Mouse (Mus musculus) lung, adult 2 months (tissue): ENCODE data around the gene Mfap1b. TPM values are rescaled to one million over a fixed set of nuclear protein-coding genes. Genes with fewer than 3 reads are reported as not detected.
A peak's percentile ranks its signal among the peaks of the same experiment; 100 is the strongest.
"Not testable (repeated sequence)": the region's sequence is repeated elsewhere in the genome, so short reads cannot be mapped to it uniquely, and the experiment has no call there.

Experiments used
- DNase-seq: peaks from one replicate; pipeline ENCODE4 v3.0.0; 2022
- H3K4me1 ChIP-seq: fragments of 200-500 bp; 2 replicates; pipeline ENCODE4 v1.6.1; 2011; ENCODE audit warnings: low read length; ENCODE audit not compliant: control insufficient read depth, insufficient read depth
- H3K4me3 ChIP-seq: fragments of 200-500 bp; replicated peaks from 2 replicates; pipeline ENCODE3; 2011; ENCODE audit warnings: low read depth, mild to moderate bottlenecking, control low read depth, low read length; ENCODE audit errors: extremely low read depth
- CTCF ChIP-seq: fragments of 200-500 bp; IDR thresholded peaks from 2 replicates; pipeline ENCODE4 v1.5.1; 2011; ENCODE audit warnings: mild to moderate bottlenecking, low read length, control low read depth; ENCODE audit not compliant: insufficient read depth
- POLR2A ChIP-seq: fragments of 200-500 bp; IDR thresholded peaks from 2 replicates; pipeline ENCODE4 v1.6.1; 2011; ENCODE audit warnings: low read depth, mild to moderate bottlenecking, control low read depth, low read length, borderline replicate concordance; ENCODE audit errors: extremely low read depth
- WGBS: fragments of 180-500 bp; shearing (Covaris S2); methylation state at CpG from one replicate; pipeline ENCODE4 v1.1.7; 2018; 5-methylcytosine and 5-hydroxymethylcytosine counted together
- polyA plus RNA-seq: library from polyadenylated mRNA; depleted of rRNA; stranded (reverse); fragments of >200 nt; gene quantifications from 2 replicates; pipeline ENCODE4 v1.2.3, GENCODE M21; 2012

Mfap1b gene
- polyA plus RNA-seq, 1 experiment, result 5.1 TPM

DNA sequence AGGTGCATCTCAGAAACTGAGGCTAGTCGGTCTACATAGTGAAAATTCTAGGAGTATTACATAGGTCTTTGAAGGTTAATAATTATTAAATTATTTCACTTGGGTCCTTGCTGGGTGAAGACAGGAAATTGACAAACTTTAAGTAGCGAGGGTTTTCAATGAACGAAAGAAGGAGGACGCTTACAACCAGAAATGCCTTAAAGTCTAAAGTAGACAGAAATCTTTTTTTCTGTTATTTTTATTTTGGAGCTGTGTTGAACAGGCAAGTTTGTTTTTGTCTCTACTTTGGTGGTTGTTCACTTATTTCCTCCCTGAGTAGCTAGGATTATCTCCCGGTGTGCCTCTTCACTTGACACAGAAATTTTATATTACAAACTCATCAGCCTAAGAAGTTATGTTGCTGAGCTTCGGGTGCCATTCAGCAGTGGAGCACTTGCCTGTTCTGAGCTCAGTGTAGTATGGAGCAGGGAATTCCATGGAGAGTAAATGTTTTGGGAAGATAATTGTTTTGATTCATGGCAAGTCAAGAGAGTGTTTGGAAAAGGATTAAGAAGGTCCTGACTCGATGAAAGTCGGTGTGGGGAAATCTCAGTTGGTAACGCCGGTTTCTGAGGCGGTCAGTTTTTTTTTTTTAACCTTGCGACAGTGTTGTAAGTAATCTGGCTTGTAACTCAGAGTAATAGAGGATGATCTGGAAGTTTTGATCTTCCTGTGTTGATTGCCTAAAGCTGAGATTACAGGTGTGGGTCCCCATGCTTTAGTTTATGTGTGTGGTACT is 33.5 kb upstream of the Mfap1b start:
- H3K4me1 ChIP-seq, result no peaks in the 10 kb centered on the region; the same call in none of the 2 replicates
- TF ChIP-seq POLR2A (no peak), CTCF (no peak)
- 2% methylated on average over 12 of the region's 12 CpGs for WGBS
- H3K4me3 ChIP-seq, result peak overlapping the region; percentile 37
- no peak for DNase-seq

DNA sequence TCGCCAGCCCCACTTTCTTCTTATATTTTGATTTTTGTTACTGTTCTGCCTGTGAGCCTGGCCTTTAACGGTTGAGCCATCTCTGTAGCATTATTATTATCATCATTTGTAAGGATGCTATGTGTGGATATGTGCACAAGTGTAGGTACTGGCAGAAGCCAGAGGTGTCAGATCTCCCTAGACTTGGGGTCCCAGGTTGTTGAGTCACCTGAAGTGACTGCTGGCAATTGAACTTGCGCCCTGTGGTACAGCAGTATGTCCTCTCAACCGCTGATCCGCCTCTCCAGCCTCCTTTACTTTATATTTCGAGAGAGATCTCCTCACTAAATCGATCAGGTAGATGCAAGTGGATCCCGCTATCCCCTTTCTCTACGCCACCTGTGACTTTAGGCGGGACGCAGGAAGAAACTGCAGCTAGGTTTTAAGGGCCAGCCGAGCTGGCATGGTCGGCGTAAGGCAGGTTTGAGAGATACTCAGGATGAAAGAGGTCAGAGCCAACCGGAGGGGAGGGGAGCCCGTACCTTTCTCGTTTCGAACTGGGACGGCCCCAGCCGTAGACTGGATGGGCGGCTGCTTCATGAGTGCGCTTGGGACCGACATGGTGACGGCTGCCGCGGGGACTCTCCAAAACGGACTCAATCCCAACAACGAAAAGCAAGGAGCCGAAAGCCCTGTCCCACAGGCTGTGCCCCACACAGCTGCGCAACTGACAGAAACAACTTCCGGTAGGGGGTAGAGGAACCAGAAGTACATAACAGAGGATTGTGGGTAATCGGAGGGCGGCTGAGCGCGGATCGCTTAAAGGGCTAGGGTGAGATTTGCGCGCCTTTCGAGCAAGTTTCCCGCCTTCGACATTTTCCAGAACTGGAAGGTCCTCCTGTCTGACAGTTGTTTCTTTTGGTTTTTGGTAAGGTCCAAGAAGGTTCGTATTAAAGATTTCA is 32.3 kb upstream of the Mfap1b start, which contains the start of the genes Mfap1a and Wdr76:
Mfap1a (minus strand) TSS at position 724 of the 941 bp plus-strand sequence.
Wdr76 (plus strand) TSS at position 782 of the 941 bp plus-strand sequence.
- TF ChIP-seq POLR2A, result peak; percentile 98
- peak within 1 kb of the TSS; percentile 68 for H3K4me3 ChIP-seq
- WGBS, result 3% methylated on average over 42 of the region's 42 CpGs
- DNase-seq, result peak; percentile 79
- H3K4me1 ChIP-seq, result not testable (repeated sequence)

DNA sequence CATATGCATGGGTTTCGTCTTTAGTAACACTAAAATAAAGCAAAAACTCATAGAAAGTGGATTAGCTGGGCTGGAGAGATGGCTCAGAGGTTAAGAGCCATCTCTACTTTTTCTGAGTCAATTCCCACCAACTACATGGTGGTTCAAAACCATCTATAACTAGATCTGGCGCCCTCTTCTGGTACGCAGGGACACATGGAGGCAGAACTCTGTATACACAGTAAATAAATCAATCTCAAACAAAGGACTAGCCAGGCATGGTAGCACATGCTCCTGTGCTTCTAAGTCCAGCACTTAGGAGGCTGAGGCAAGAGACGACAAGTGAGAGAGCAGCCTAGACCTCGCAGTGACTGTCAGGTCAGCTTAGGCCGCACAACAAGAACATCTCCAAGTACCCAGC is 27.7 kb upstream of the Mfap1b start:
- H3K4me3 ChIP-seq, H3K4me1 ChIP-seq, DNase-seq: not testable (repeated sequence)
- WGBS, result 85% methylated on average over 2 of the region's 6 CpGs

DNA sequence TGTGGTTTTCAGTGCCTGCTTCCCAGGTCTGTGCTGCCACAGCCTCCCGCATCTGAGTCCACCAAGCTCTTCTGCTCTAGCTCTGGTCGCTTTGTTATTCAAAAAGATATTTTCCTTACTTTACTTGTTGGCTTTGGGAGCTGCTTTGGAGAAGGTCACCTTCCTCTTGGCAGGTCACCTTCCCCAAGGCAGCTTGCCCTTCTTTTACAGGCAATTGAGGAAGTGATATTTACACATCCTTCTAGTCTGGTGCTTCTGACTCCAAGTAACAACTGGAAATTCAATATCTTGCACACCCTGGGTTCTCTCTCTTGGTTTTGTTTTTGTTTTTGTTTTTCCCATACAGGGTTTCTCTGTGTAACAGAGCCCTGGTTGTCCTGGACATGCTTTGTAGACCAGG is 10.5 kb upstream of the Mfap1b start:
- not testable (repeated sequence) for H3K4me3 ChIP-seq, DNase-seq, H3K4me1 ChIP-seq
- WGBS, result 74% methylated on average over 2 of the region's 2 CpGs

DNA sequence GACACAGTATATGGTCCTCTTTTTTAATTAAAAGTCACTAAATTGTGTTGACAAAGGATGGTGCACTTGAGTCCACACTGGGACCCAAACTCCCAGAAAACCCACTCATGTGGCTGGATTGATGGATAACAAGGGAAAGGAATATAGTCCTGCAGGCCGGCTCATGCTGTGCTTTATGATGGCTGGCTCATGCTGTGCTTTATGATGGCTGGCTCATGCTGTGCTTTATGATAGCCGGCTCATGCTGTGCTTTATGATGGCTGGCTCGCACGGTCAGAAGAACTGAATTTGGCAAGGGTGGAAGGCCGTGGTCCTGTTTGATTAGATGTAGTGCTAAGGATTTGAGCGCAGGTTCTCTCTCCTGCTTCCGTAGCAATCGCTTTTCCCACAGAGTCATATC is 9.7 kb upstream of the Mfap1b start:
- DNase-seq, result no peak
- no peak for TF ChIP-seq CTCF
- no peak for TF ChIP-seq POLR2A
- WGBS, result 75% methylated on average over 8 of the region's 8 CpGs
- Histone ChIP-seq H3K4me3 (no peak overlapping the region), H3K4me1 (no peaks in the 10 kb centered on the region)

DNA sequence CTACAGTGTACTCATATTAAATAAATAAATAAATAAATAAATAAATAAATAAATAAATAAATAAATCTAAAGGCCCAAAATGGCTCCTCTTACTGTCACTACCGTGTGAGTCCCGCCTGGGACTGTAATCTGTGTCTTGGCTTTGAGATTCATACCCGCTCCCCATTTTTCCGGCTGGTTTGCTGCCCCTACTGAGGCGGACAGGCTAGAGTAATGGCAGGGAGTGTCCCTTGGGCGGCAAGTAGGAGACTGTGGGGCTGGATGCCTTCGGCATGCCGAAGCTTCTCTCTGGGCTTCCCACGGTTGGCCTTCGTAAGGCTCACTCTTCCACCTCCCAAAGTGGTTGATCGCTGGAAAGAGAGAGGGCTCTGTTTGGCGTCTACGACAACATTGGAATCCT is 7.0 kb upstream of the Mfap1b start:
- 79% methylated on average over 13 of the region's 13 CpGs for WGBS
- not testable (repeated sequence) for H3K4me3 ChIP-seq, H3K4me1 ChIP-seq, DNase-seq

DNA sequence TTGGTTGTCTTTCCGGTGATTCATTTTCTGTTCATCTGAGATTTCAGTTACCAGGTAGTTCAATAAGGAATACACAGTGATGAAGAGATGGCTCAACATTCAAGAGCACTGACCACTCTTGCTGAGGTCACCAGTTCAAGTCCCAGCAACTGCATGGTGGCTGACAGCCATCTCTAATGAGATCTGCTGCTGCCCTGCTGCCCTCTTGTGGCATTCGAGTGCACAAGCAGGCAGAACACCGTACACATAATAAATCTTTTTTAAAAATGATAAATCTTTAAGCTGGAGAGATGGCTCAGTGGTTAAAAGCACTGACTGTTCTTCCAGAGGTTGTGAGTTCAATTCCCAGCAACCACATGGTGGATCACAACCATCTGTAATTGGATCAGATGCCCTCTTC is 6.6 kb upstream of the Mfap1b start:
- 42% methylated on average over 3 of the region's 3 CpGs for WGBS
- TF ChIP-seq POLR2A, result no peak
- peak; percentile 80 for TF ChIP-seq CTCF
- Histone ChIP-seq H3K4me1 (no peaks in the 10 kb centered on the region), H3K4me3 (no peak overlapping the region)
- DNase-seq, result peak; percentile 19

DNA sequence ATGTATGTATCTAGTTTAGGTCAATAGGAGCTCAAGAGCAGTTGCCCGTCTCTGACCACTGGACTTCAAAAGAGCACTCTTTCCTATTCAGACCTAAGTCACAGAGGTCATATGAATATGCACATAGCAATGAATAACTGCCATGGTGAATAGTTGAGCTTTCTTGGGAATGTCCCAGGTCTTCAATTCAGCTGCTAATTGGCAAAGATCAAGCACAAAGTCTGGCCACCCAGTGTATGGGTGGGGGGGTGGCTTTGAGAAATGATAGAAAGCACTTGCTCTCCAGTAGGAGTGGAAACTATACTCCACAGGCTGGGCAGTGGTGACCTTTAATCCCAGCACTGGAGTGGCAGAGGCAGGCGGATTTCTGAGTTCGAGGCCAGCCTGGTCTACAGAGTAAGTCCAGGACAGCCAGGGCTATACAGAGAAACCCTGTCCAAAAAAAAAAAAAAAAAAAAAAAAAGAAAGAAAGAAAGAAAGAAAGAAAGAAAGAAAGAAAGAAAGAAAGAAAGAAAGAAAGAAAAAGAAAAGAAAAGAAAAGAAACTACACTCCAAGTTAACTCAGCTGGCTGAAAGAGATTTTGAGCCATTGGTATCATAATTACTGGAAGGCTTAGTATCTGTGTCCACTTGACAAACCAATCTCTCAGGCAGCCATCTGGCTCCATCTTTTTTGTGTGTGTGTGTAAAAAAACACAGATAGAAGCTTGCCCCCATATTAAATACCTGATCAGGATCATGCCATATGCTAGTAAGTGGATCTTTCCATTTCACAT is 3.8 kb upstream of the Mfap1b start:
- H3K4me3 ChIP-seq, result no peak overlapping the region
- DNase-seq, result no peak
- TF ChIP-seq POLR2A, result no peak
- no peak for TF ChIP-seq CTCF
- no peaks in the 10 kb centered on the region for H3K4me1 ChIP-seq
- 81% methylated on average over 3 of the region's 3 CpGs for WGBS

DNA sequence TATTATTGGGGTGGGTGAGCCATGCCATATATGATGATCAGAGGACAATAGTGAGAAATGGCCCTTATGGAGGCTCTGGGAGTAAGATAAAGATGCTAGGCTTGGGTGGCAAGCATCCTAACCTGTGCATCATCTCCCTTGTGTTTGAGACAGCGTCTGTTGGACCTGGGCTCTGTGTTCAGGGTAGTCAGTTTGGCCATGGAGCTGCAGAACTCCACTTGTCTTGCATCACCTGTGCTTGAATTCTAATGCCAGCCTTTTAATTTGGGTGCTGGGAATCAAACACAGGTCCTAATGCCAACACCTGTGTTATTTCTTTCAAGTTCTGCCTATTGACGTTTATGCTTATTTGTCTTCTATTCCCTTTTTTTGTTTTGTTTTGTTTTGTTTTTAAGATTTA is 1.4 kb upstream of the Mfap1b start:
- 96% methylated on average over 2 of the region's 2 CpGs for WGBS
- DNase-seq, H3K4me3 ChIP-seq, H3K4me1 ChIP-seq: not testable (repeated sequence)

DNA sequence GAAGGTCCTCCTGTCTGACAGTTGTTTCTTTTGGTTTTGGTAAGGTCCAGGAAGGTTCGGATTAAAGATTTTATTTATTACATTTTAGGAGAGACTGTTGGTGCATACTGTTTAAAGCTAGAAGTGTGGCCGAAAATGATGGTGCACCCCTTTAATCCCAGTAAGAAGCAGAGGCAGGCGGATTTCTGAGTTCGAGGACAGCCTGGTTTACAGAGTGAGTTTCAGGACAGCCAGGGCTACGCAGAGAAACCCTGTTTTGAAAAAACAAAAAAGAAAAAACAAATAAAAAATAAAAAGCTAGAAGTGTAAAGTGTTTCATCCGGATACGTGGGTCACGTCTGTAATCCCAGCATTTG is 291 bp upstream of the Mfap1b start:
- peak overlapping the region; percentile 79 for H3K4me3 ChIP-seq
- TF ChIP-seq POLR2A (no peak), CTCF (no peak)
- no peak for DNase-seq
- H3K4me1 ChIP-seq, result peaks cover 2% of the 10 kb centered on the region; the same call in 1 of the 2 replicates
- 21% methylated on average over 8 of the region's 8 CpGs for WGBS

DNA sequence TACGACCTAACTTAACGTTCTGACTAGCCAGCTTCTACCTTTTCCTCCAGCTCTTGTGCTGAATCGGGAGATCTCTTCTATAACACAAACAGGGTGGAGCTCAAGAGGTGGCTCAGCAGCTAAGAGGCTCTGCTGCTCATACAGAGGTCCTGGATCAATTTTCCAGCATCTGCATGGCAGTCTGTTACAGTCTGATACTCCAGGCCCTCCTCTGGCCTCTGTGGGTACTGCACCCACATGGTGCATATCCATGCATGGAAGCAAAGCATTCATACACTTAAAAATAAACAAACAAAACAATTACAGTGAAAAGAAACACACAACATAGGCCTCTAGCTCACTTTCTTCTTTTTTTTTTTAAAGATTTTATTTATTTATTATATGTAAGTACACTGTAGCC is 1.1 kb downstream of the Mfap1b start:
- not testable (repeated sequence) for H3K4me3 ChIP-seq, DNase-seq, H3K4me1 ChIP-seq
- WGBS, result 95% methylated on average over 3 of the region's 3 CpGs

DNA sequence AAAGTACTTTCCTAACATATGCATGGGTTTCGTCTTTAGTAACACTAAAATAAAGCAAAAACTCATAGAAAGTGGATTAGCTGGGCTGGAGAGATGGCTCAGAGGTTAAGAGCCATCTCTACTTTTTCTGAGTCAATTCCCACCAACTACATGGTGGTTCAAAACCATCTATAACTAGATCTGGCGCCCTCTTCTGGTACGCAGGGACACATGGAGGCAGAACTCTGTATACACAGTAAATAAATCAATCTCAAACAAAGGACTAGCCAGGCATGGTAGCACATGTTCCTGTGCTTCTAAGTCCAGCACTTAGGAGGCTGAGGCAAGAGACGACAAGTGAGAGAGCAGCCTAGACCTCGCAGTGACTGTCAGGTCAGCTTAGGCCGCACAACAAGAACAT is 4.9 kb downstream of the Mfap1b start:
- H3K4me1 ChIP-seq, DNase-seq, H3K4me3 ChIP-seq: not testable (repeated sequence)
- 51% methylated on average over 2 of the region's 6 CpGs for WGBS
